Mouse (Mus musculus) CD8-positive naive resting alpha-beta T cell, adult 2 months (primary cell): ENCODE results near the gene AI467606.
"Not testable (repeated sequence)": the region's sequence is repeated elsewhere in the genome, so short reads cannot be mapped to it uniquely, and the experiment has no call there.

Experiments
- DNase-seq, 2 experiments: peaks; one replicate each; pipeline ENCODE4 v3.0.0; 2022; ENCODE audit warnings: low read depth in 2 of 2, low spot score in 2 of 2

Gene AI467606

GRCm38 (mm10) chr7:127091114-127091896 is at the start of gene AI467606:
AI467606 (plus strand) TSS chr7:127091359.
- peak; percentile 98 to 99 for DNase-seq

GRCm38 (mm10) chr7:127041851-127042672 is 49.1 kb upstream of the AI467606 start, which contains the start of gene Kif22:
Kif22 (minus strand) TSS chr7:127042471.
- peak; percentile 65 to 76 for DNase-seq

- no peak for DNase-seq
Observed at GRCm38 (mm10) chr7:127055026-127055585, 36.1 kb upstream of the AI467606 start.

GRCm38 (mm10) chr7:127065538-127065937 is 25.6 kb upstream of the AI467606 start:
- no peak for DNase-seq

- no peak for DNase-seq
Observed at GRCm38 (mm10) chr7:127066317-127066716, 24.8 kb upstream of the AI467606 start.

GRCm38 (mm10) chr7:127070871-127071413 is 20.2 kb upstream of the AI467606 start:
- DNase-seq = no peak

- DNase-seq = no peak
Observed at GRCm38 (mm10) chr7:127073221-127073620, 17.9 kb upstream of the AI467606 start.

- no peak for DNase-seq
Observed at GRCm38 (mm10) chr7:127076188-127076587, 15.0 kb upstream of the AI467606 start.

GRCm38 (mm10) chr7:127077692-127078091 is 13.5 kb upstream of the AI467606 start:
- DNase-seq = no peak

- no peak for DNase-seq
Observed at GRCm38 (mm10) chr7:127080045-127080444, 11.1 kb upstream of the AI467606 start.

GRCm38 (mm10) chr7:127082271-127082670 is 8.9 kb upstream of the AI467606 start:
- no peak for DNase-seq

GRCm38 (mm10) chr7:127082995-127083394 is 8.2 kb upstream of the AI467606 start:
- DNase-seq = no peak

GRCm38 (mm10) chr7:127083689-127084088 is 7.5 kb upstream of the AI467606 start:
- DNase-seq = no peak

- no peak for DNase-seq
Observed at GRCm38 (mm10) chr7:127084794-127085193, 6.4 kb upstream of the AI467606 start.

GRCm38 (mm10) chr7:127085751-127086150 is 5.4 kb upstream of the AI467606 start:
- DNase-seq = not testable (repeated sequence)

- DNase-seq = not testable (repeated sequence)
Observed at GRCm38 (mm10) chr7:127087278-127088010, 3.7 kb upstream of the AI467606 start, which contains the start of gene Zg16. Zg16 (minus strand) TSS chr7:127087328.

- no peak for DNase-seq
Observed at GRCm38 (mm10) chr7:127088083-127088482, 3.1 kb upstream of the AI467606 start.

- no peak for DNase-seq
Observed at GRCm38 (mm10) chr7:127088901-127089845, 2.0 kb upstream of the AI467606 start.
